Mouse (Mus musculus): ENCODE data around the gene Plekha3.
A peak's percentile ranks its signal among the peaks of the same experiment; 100 is the strongest.

Gene Plekha3

GRCm38 (mm10) chr2:76674725-76675427 is at the start of gene Plekha3:
Gene Plekha3 (plus strand): TSS chr2:76675281.
- no peak for TF ChIP-seq GATA4 (IDR thresholded peaks at IDR 0.05; ENCODE audit: insufficient replicate concordance, low read length)

GRCm38 (mm10) chr2:76630293-76630692 is 44.8 kb upstream of the Plekha3 start:
- TF ChIP-seq GATA4 (IDR thresholded peaks at IDR 0.05; ENCODE audit: insufficient replicate concordance, low read length), result no peak

- no peak for TF ChIP-seq GATA4 (IDR thresholded peaks at IDR 0.05; ENCODE audit: insufficient replicate concordance, low read length)
Measured at GRCm38 (mm10) chr2:76631600-76631999, 43.5 kb upstream of the Plekha3 start.

GRCm38 (mm10) chr2:76639637-76640036 is 35.4 kb upstream of the Plekha3 start:
- no peak for TF ChIP-seq GATA4 (IDR thresholded peaks at IDR 0.05; ENCODE audit: insufficient replicate concordance, low read length)

GRCm38 (mm10) chr2:76643801-76644200 is 31.3 kb upstream of the Plekha3 start:
- TF ChIP-seq GATA4 (IDR thresholded peaks at IDR 0.05; ENCODE audit: insufficient replicate concordance, low read length), result no peak

- TF ChIP-seq GATA4 (IDR thresholded peaks at IDR 0.05; ENCODE audit: insufficient replicate concordance, low read length), result no peak
Measured at GRCm38 (mm10) chr2:76647441-76647869, 27.6 kb upstream of the Plekha3 start.

GRCm38 (mm10) chr2:76647883-76648570 is 27.1 kb upstream of the Plekha3 start, which contains the start of the genes Prkra and Pjvk:
Gene Prkra (minus strand): TSS chr2:76648015.
Gene Pjvk (plus strand): TSS chr2:76648476.
- 0 out of 2 replicates have a peak, but pooled peaks have one; percentile 3 for TF ChIP-seq GATA4 (IDR thresholded peaks at IDR 0.05; ENCODE audit: insufficient replicate concordance, low read length)

GRCm38 (mm10) chr2:76648666-76649141 is 26.4 kb upstream of the Plekha3 start:
- no peak for TF ChIP-seq GATA4 (IDR thresholded peaks at IDR 0.05; ENCODE audit: insufficient replicate concordance, low read length)

- TF ChIP-seq GATA4 (IDR thresholded peaks at IDR 0.05; ENCODE audit: insufficient replicate concordance, low read length), result no peak
Measured at GRCm38 (mm10) chr2:76653070-76653469, 22.0 kb upstream of the Plekha3 start.

- no peak for TF ChIP-seq GATA4 (IDR thresholded peaks at IDR 0.05; ENCODE audit: insufficient replicate concordance, low read length)
Measured at GRCm38 (mm10) chr2:76654646-76655045, 20.4 kb upstream of the Plekha3 start.

- no peak for TF ChIP-seq GATA4 (IDR thresholded peaks at IDR 0.05; ENCODE audit: insufficient replicate concordance, low read length)
Measured at GRCm38 (mm10) chr2:76655444-76655843, 19.6 kb upstream of the Plekha3 start.

- no peak for TF ChIP-seq GATA4 (IDR thresholded peaks at IDR 0.05; ENCODE audit: insufficient replicate concordance, low read length)
Measured at GRCm38 (mm10) chr2:76655982-76656381, 19.1 kb upstream of the Plekha3 start.

- no peak for TF ChIP-seq GATA4 (IDR thresholded peaks at IDR 0.05; ENCODE audit: insufficient replicate concordance, low read length)
Measured at GRCm38 (mm10) chr2:76658551-76658950, 16.5 kb upstream of the Plekha3 start.

- TF ChIP-seq GATA4 (IDR thresholded peaks at IDR 0.05; ENCODE audit: insufficient replicate concordance, low read length), result no peak
Measured at GRCm38 (mm10) chr2:76659419-76659818, 15.7 kb upstream of the Plekha3 start.

GRCm38 (mm10) chr2:76665531-76665930 is 9.6 kb upstream of the Plekha3 start:
- no peak for TF ChIP-seq GATA4 (IDR thresholded peaks at IDR 0.05; ENCODE audit: insufficient replicate concordance, low read length)

GRCm38 (mm10) chr2:76667200-76667599 is 7.9 kb upstream of the Plekha3 start:
- no peak for TF ChIP-seq GATA4 (IDR thresholded peaks at IDR 0.05; ENCODE audit: insufficient replicate concordance, low read length)
